Mouse (Mus musculus) hindbrain, embryonic 16.5 days (tissue): Measurements from ENCODE around the gene Shroom3. TPM values are rescaled to one million over a fixed set of nuclear protein-coding genes. Genes with fewer than 3 reads are reported as not detected.

Experiments used
- ATAC-seq: fragments of 200-750 bp; cut with Nextera tagmentation; 2 replicates; pipeline ENCODE4 v1.8.0; 2017; ENCODE audit warnings: moderate TSS enrichment, moderate library complexity
- H3K27ac ChIP-seq: fragments of 300-500 bp; sonication (generic); 2 replicates; pipeline ENCODE4 v1.5.1; 2014; ENCODE audit warnings: low read depth, mild to moderate bottlenecking, control low read depth, low read length, moderate library complexity
- H3K27me3 ChIP-seq: fragments of 300-500 bp; sonication (generic); replicated peaks from 2 replicates; pipeline ENCODE4 v1.6.1; 2014; ENCODE audit warnings: low read length; ENCODE audit not compliant: control insufficient read depth, insufficient read depth
- H3K36me3 ChIP-seq: fragments of 300-500 bp; sonication (generic); 2 replicates; pipeline ENCODE4 v1.6.1; 2014; ENCODE audit warnings: mild to moderate bottlenecking, low read length, moderate library complexity, mixed read lengths; ENCODE audit not compliant: control insufficient read depth, insufficient read depth
- H3K4me1 ChIP-seq: fragments of 300-500 bp; sonication (generic); 2 replicates; pipeline ENCODE4 v1.6.1; 2014; ENCODE audit warnings: low read depth, low read length; ENCODE audit not compliant: control insufficient read depth, insufficient read depth
- H3K4me2 ChIP-seq: fragments of 300-500 bp; sonication (generic); 2 replicates; pipeline ENCODE4 v1.6.1; 2014; ENCODE audit warnings: mild to moderate bottlenecking, low read length, control low read depth, moderate library complexity
- H3K4me3 ChIP-seq: fragments of 300-500 bp; sonication (generic); 2 replicates; pipeline ENCODE4 v1.5.1; 2014; ENCODE audit warnings: mild to moderate bottlenecking, low read length, control low read depth, moderate library complexity
- H3K9ac ChIP-seq: fragments of 300-500 bp; sonication (generic); 2 replicates; pipeline ENCODE4 v1.6.1; 2014; ENCODE audit warnings: low read depth, mild to moderate bottlenecking, control low read depth, low read length, moderate library complexity
- H3K9me3 ChIP-seq: fragments of 300-500 bp; sonication (generic); 2 replicates; pipeline ENCODE4 v1.6.1; 2014; ENCODE audit warnings: mild to moderate bottlenecking, low read length, moderate library complexity; ENCODE audit not compliant: control insufficient read depth
- WGBS: fragments of 180-500 bp; shearing (Covaris S2); extraction: QIAGEN DNeasy Blood & Tissue Kit; methylation state at CpG from one replicate; pipeline ENCODE4 v1.1.7; 2014; 5-methylcytosine and 5-hydroxymethylcytosine counted together
- polyA plus RNA-seq: library from polyadenylated mRNA; unstranded; fragments of >200 nt; fragmentation: Nextera tagmentation; extraction: Ambion mirVana; gene quantifications from 2 replicates; pipeline ENCODE4 v1.2.1, GENCODE M21; 2015

Gene Shroom3
- polyA plus RNA-seq, 1 experiment from 2014 or later = 1.4 TPM

DNA sequence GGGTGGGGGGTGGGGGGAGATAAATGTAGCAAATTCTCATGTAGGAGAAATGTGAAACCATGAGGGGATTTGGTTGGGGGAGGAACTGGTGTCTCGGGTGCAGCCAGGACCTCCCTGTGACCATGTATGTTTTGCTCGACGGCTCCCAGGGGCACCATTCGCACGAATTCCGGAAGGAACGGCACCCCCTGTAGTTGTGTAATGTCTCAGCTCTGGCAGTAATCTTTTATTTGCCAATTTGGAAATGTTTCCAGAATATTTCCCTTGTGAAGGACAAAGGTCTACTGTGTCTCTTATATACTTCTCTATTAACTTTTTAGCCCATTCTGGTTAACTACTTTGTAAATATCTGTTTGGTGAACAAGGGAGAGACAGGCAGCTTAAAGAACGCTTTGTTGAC, 27.5 kb downstream of the Shroom3 start:
- Histone ChIP-seq H3K4me3 (no peak overlapping the region), H3K4me1 (no peaks in the 10 kb centered on the region), H3K27ac (no peak overlapping the region), H3K27me3 (no peaks in the 10 kb centered on the region), H3K9ac (no peak overlapping the region), H3K4me2 (no peak overlapping the region), H3K36me3 (no peaks in the 10 kb centered on the region), H3K9me3 (no peaks in the 10 kb centered on the region)
- 70% methylated on average over 8 of the region's 8 CpGs for WGBS
- ATAC-seq = no peak

GRCm38 (mm10) chr5:92711666-92712290, 28.5 kb downstream of the Shroom3 start:
- Histone ChIP-seq H3K4me1 (no peaks in the 10 kb centered on the region), H3K27ac (no peak overlapping the region), H3K9ac (no peak overlapping the region), H3K4me2 (no peak overlapping the region), H3K9me3 (no peaks in the 10 kb centered on the region), H3K27me3 (no peaks in the 10 kb centered on the region), H3K36me3 (no peaks in the 10 kb centered on the region), H3K4me3 (no peak overlapping the region)
- 52% methylated on average over 5 of the region's 5 CpGs for WGBS
- ATAC-seq = peak; percentile 64

GRCm38 (mm10) chr5:92712621-92713395, 29.6 kb downstream of the Shroom3 start:
- Histone ChIP-seq H3K9ac (no peak overlapping the region), H3K27ac (no peak overlapping the region), H3K4me1 (no peaks in the 10 kb centered on the region), H3K4me3 (no peak overlapping the region), H3K36me3 (no peaks in the 10 kb centered on the region), H3K27me3 (no peaks in the 10 kb centered on the region), H3K4me2 (no peak overlapping the region), H3K9me3 (no peaks in the 10 kb centered on the region)
- WGBS = 77% methylated on average over 5 of the region's 5 CpGs
- peak; percentile 54 for ATAC-seq

DNA sequence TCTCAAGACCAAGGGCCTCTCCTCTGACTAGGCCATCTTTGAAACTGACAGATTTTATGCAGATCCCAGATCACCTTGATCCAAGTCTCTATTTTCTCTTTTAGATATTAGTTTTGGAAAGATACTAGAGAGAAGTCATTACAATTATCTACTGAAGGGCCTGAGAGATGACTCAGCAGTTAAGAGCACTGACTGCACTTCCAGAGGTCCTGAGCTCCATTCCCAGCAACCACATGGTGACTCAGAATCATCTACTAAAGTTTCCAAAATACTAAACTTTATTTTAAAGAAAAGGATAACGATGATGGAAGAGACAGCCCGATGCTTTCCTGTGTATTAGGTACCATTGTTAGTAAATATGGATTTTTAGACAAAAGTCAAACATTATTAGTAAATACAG, 31.7 kb downstream of the Shroom3 start:
- Histone ChIP-seq H3K4me1 (no peaks in the 10 kb centered on the region), H3K9ac (no peak overlapping the region), H3K9me3 (no peaks in the 10 kb centered on the region), H3K27ac (no peak overlapping the region), H3K4me2 (no peak overlapping the region), H3K36me3 (no peaks in the 10 kb centered on the region), H3K4me3 (no peak overlapping the region), H3K27me3 (no peaks in the 10 kb centered on the region)
- ATAC-seq = no peak
- 94% methylated on average over 2 of the region's 2 CpGs for WGBS

GRCm38 (mm10) chr5:92715319-92715718, 32.1 kb downstream of the Shroom3 start:
- H3K36me3 ChIP-seq = no peaks in the 10 kb centered on the region
- ATAC-seq = no peak
- no peak overlapping the region for H3K27ac ChIP-seq
- no peaks in the 10 kb centered on the region for H3K9me3 ChIP-seq
- H3K27me3 ChIP-seq = no peaks in the 10 kb centered on the region
- H3K4me3 ChIP-seq = no peak overlapping the region
- H3K9ac ChIP-seq = no peak overlapping the region
- no peak overlapping the region for H3K4me2 ChIP-seq
- WGBS = 30% methylated on average over 11 of the region's 11 CpGs
- H3K4me1 ChIP-seq = no peaks in the 10 kb centered on the region

GRCm38 (mm10) chr5:92715890-92716289, 32.7 kb downstream of the Shroom3 start:
- Histone ChIP-seq H3K4me3 (no peak overlapping the region), H3K9me3 (no peaks in the 10 kb centered on the region), H3K27me3 (no peaks in the 10 kb centered on the region), H3K27ac (no peak overlapping the region), H3K4me2 (no peak overlapping the region), H3K9ac (no peak overlapping the region), H3K4me1 (no peaks in the 10 kb centered on the region), H3K36me3 (no peaks in the 10 kb centered on the region)
- ATAC-seq = no peak
- 78% methylated on average over 2 of the region's 2 CpGs for WGBS

GRCm38 (mm10) chr5:92717666-92718360, 34.6 kb downstream of the Shroom3 start:
- no peak for ATAC-seq

DNA sequence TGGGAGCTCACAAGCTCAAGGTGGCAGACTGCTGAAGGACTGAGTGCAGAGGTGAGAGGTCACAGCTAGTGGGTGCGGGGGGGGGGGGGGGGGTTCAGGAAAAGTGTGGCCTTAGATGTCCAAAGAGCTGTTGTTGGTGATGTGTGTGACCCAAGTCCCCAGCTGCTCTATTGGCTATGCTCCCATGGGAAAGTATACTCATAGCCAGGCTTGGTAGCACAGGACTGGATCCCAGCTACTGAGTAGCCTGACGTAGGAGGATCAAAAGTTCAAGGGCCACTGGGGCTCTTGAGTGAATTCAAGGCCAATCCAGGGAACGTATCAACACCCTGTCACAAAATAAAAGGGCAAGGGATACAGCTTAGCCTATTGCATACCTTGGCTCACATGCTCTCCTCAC, 35.6 kb downstream of the Shroom3 start:
- Histone ChIP-seq H3K27ac (no peak overlapping the region), H3K4me1 (no peaks in the 10 kb centered on the region), H3K9me3 (no peaks in the 10 kb centered on the region), H3K4me3 (no peak overlapping the region), H3K9ac (no peak overlapping the region), H3K27me3 (no peaks in the 10 kb centered on the region), H3K4me2 (no peak overlapping the region), H3K36me3 (no peaks in the 10 kb centered on the region)
- WGBS = 92% methylated on average over 3 of the region's 3 CpGs
- ATAC-seq = no peak

More at GRCm38 (mm10) chr5:92717666-92718360, 34.6 kb downstream of the Shroom3 start:
- Histone ChIP-seq H3K4me3 (no peak overlapping the region), H3K36me3 (no peaks in the 10 kb centered on the region), H3K9ac (no peak overlapping the region), H3K4me2 (no peak overlapping the region), H3K4me1 (no peaks in the 10 kb centered on the region), H3K27ac (no peak overlapping the region), H3K9me3 (no peaks in the 10 kb centered on the region), H3K27me3 (no peaks in the 10 kb centered on the region)
- 77% methylated on average over 3 of the region's 3 CpGs for WGBS

DNA sequence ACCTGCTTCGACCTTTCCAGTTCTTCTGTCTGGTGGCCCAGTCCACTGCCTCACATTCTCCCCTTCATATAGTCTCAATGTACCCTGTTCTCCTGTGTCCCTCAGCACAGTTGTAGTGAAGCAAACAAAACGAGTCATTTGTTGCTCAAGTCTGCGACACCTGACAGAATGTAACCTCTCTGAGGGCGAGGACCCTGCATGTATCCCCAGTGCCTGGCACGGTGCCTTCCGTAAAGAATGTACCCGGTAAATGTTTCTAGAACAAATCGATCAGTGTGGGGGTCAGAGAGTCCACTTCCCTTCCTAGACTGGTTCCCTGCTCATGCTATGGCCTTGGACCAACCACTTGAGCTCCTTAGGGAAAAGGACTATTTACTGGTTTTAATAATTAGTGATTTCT, 38.4 kb downstream of the Shroom3 start:
- no peaks in the 10 kb centered on the region for H3K27me3 ChIP-seq
- no peak for ATAC-seq
- H3K9ac ChIP-seq = no peak overlapping the region
- no peak overlapping the region for H3K4me2 ChIP-seq
- WGBS = 92% methylated on average over 8 of the region's 8 CpGs
- H3K36me3 ChIP-seq = no peaks in the 10 kb centered on the region
- no peak overlapping the region for H3K27ac ChIP-seq
- H3K4me3 ChIP-seq = no peak overlapping the region
- H3K9me3 ChIP-seq = no peaks in the 10 kb centered on the region
- H3K4me1 ChIP-seq = no peaks in the 10 kb centered on the region
